Mouse (Mus musculus): ENCODE data around the gene Crisp4. TPM values are rescaled to one million over a fixed set of nuclear protein-coding genes. Genes with fewer than 3 reads are reported as not detected.

Crisp4 gene
- total RNA-seq (2014; rRNA removed) (not detected in 2 replicates), polyA plus RNA-seq (2015; fragmentation: Nextera tagmentation; extraction: Ambion mirVana) (not detected in 2 replicates)

DNA sequence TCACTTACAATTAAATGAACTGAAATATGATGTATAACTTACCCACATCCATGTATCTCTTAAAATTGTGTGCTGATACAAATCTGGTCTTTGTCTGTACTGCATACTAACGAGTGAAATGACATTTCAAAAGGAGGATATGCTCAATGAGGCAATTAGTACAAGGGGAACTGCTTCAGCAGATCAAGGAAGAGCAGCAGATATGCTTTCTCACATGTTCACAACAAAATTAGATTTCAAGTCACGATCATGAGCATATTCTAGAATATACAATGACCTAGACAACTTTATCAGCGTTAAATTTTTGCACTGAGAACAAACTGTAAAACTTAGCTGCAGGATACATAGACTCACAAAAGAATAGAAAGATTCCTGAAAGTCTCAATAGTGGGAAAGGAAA lies at the start of gene Crisp4:
TSS of gene Crisp4 (minus strand) at position 101 of the 400 bp plus-strand sequence.
- Histone ChIP-seq H3K27ac (no peak within 1 kb of the TSS), H3K4me2 (ENCODE audit: low read depth, low read length) (no peak within 1 kb of the TSS), H3K9ac (replicated peaks; ENCODE audit: low read length) (no peak within 1 kb of the TSS), H3K9me3 (ENCODE audit: low read length) (no peaks in the 10 kb centered on the region), H3K4me3 (ENCODE audit: low read length) (no peak within 1 kb of the TSS), H3K36me3 (ENCODE audit: insufficient read depth, low read length) (no peaks in the 10 kb centered on the region), H3K4me1 (ENCODE audit: insufficient read depth, low read length) (no peaks in the 10 kb centered on the region), H3K27me3 (ENCODE audit: insufficient read depth, low read length) (no peaks in the 10 kb centered on the region)
- 73% methylated on average over 3 of the region's 3 CpGs for WGBS
- TF ChIP-seq CTCF (IDR thresholded peaks at IDR 0.05; ENCODE audit: low read depth), result no peak
- DNase-seq (ENCODE audit: low spot score) (no peak), ATAC-seq (no peak)

DNA sequence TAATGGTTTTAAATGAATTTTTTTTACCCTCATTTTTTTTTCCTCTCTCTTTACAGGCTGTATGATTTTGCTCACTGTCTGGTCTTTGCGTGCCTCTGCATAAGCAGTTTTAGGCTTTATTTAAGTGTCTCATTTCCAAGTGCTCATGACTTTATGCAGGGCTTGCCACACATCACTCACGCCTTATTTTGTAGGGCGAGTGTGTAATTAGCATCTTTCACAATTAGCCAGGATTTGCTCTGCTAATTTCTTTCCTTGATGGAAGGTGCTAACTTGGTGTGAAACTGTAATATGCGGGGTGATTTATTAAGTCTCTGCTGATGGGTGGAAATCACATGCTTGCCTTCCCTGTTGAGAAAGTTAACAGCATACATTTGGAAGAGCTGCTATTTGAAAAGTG lies 46.0 kb upstream of the Crisp4 start:
- DNase-seq (ENCODE audit: low spot score), result peak; percentile 12

DNA sequence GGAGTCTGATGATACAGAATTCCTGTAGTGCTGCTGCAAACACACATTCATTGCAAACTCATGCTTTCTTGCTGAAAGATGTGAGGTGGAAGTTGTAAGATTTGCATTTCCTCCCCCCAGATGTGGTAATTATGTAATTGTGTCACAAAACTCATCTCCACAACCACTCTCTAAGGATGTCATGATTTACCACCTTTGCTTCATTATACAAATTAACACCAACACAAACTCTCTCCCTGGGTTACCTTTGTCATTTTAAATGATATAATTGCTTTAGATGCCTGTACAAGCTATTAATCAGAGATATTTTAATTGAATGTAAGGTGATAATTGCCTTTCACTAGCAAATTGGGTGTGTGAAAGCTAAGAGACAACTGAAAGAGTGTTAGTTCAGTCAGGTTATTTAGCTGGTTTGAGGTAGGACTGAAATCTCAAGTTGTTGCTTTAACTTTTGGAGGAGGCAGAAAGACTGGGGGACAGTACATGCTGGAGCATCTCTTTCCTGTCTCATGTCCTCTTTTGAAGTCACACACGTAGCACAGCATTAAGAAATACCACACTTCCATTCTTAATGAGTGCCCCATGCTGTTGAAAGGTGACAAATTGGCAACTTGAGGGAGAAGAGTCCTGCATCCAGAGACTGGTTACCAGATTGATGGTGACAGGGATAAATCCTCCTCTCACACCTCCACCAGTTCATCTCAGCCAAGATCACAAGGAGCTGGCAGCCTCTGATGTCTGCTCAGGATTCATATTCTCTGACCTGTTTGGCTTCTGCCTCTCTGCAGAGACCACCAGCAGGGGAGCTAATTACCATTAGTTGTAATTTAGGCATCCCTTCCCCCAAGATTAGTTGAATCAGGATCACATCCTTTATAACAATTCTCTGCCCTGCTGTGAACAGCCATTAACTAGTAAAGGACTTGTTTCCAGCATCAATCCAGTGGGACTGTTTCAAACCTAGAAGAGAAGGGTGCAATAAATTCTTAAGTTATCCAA lies 45.3 kb upstream of the Crisp4 start:
- no peak overlapping the region for H3K27ac ChIP-seq
- no peaks in the 10 kb centered on the region for H3K9me3 ChIP-seq (ENCODE audit: low read length)
- H3K36me3 ChIP-seq (ENCODE audit: insufficient read depth, low read length), result no peaks in the 10 kb centered on the region
- DNase-seq (ENCODE audit: low spot score) (peak; percentile 48), ATAC-seq (peak; percentile 69)
- no peaks in the 10 kb centered on the region for H3K4me1 ChIP-seq (ENCODE audit: insufficient read depth, low read length)
- no peak overlapping the region for H3K4me3 ChIP-seq (ENCODE audit: low read length)
- no peak overlapping the region for H3K9ac ChIP-seq (replicated peaks; ENCODE audit: low read length)
- WGBS, result 10% methylated on average over 1 of the region's 1 CpGs
- TF ChIP-seq CTCF (IDR thresholded peaks at IDR 0.05; ENCODE audit: low read depth), result no peak
- H3K27me3 ChIP-seq (ENCODE audit: insufficient read depth, low read length), result no peaks in the 10 kb centered on the region
- H3K4me2 ChIP-seq (ENCODE audit: low read depth, low read length), result no peak overlapping the region

More for the DNA sequence above, 46.0 kb upstream of the Crisp4 start:
- Histone ChIP-seq H3K27ac (no peak overlapping the region), H3K4me3 (ENCODE audit: low read length) (no peak overlapping the region), H3K27me3 (ENCODE audit: insufficient read depth, low read length) (no peaks in the 10 kb centered on the region), H3K36me3 (ENCODE audit: insufficient read depth, low read length) (no peaks in the 10 kb centered on the region), H3K4me2 (ENCODE audit: low read depth, low read length) (no peak overlapping the region), H3K9ac (replicated peaks; ENCODE audit: low read length) (no peak overlapping the region), H3K4me1 (ENCODE audit: insufficient read depth, low read length) (no peaks in the 10 kb centered on the region), H3K9me3 (ENCODE audit: low read length) (no peaks in the 10 kb centered on the region)
- no peak for TF ChIP-seq CTCF (IDR thresholded peaks at IDR 0.05; ENCODE audit: low read depth)
- WGBS, result 28% methylated on average over 4 of the region's 4 CpGs
- ATAC-seq, result peak; percentile 56; the same call in 1 of the 2 replicates

DNA sequence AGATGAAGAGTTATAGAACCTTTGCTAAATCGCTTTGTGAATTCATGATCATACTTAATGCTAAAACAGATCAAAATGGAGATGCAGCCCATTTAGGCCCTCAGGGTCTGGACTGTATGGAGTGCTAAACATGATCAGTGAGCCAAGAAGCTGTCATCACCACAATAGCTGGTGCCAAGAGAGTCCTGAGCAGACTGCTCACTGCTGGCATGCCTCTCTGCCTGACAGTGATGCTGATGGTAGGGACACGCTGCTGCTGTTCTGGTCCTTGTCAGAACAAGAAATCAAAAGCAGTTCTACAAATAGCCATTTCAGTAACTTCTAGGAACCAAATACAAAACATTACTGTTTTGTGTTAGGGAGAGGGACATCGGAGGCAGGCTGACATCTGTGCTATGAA lies 35.5 kb upstream of the Crisp4 start:
- 53% methylated on average over 3 of the region's 3 CpGs for WGBS
- Histone ChIP-seq H3K4me2 (ENCODE audit: low read depth, low read length) (no peak overlapping the region), H3K4me3 (ENCODE audit: low read length) (no peak overlapping the region), H3K27me3 (ENCODE audit: insufficient read depth, low read length) (no peaks in the 10 kb centered on the region), H3K4me1 (ENCODE audit: insufficient read depth, low read length) (no peaks in the 10 kb centered on the region), H3K9me3 (ENCODE audit: low read length) (no peaks in the 10 kb centered on the region), H3K9ac (replicated peaks; ENCODE audit: low read length) (no peak overlapping the region), H3K36me3 (ENCODE audit: insufficient read depth, low read length) (no peaks in the 10 kb centered on the region), H3K27ac (no peak overlapping the region)
- TF ChIP-seq CTCF (IDR thresholded peaks at IDR 0.05; ENCODE audit: low read depth), result no peak
- peak; percentile 76 for DNase-seq (ENCODE audit: low spot score)
- peak; percentile 95 for ATAC-seq

DNA sequence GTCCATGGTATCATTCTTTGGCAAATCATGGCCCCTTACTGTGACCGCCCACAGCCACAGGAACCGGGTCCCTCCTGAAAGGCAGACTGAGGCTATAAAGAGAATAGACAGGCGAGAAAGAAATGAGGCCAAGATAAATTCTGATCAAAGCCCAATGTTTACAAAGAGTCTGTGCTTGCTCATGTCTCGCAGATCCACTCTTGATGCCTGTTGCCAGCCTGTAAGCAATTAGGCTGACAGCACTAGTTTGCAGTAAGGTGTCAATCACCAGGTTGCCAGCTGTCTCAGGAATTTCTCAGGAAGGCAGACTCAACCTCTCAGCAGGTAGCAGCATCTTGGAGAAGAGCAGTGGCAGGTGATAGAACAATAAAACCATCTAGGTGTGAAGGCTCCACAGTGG lies 24.9 kb upstream of the Crisp4 start:
- no peak for ATAC-seq
- Histone ChIP-seq H3K4me2 (ENCODE audit: low read depth, low read length) (no peak overlapping the region), H3K4me3 (ENCODE audit: low read length) (no peak overlapping the region), H3K4me1 (ENCODE audit: insufficient read depth, low read length) (no peaks in the 10 kb centered on the region), H3K36me3 (ENCODE audit: insufficient read depth, low read length) (no peaks in the 10 kb centered on the region), H3K27ac (no peak overlapping the region), H3K9ac (replicated peaks; ENCODE audit: low read length) (no peak overlapping the region), H3K27me3 (ENCODE audit: insufficient read depth, low read length) (no peaks in the 10 kb centered on the region), H3K9me3 (ENCODE audit: low read length) (no peaks in the 10 kb centered on the region)
- WGBS, result 81% methylated on average over 4 of the region's 4 CpGs
- no peak for DNase-seq (ENCODE audit: low spot score)
- no peak for TF ChIP-seq CTCF (IDR thresholded peaks at IDR 0.05; ENCODE audit: low read depth)

DNA sequence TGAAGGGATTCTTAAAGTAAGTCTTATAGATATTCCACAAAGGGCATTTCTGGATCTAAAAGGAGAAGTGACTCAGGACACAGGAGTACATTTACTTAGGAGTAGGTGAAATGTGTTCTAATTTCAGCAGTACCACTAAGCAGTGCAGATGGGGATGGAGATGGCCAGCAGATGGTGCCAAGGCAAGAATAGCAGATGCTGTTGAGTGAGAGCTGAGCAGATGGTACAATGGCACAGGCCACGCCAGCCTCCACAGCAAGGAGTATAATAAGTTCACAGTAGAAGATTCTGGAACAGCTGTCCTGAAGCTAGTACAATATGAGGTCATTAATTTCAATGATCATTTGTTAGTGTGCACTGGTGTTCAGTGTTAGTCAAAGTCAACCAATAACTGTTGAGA lies 22.6 kb upstream of the Crisp4 start:
- no peaks in the 10 kb centered on the region for H3K9me3 ChIP-seq (ENCODE audit: low read length)

DNA sequence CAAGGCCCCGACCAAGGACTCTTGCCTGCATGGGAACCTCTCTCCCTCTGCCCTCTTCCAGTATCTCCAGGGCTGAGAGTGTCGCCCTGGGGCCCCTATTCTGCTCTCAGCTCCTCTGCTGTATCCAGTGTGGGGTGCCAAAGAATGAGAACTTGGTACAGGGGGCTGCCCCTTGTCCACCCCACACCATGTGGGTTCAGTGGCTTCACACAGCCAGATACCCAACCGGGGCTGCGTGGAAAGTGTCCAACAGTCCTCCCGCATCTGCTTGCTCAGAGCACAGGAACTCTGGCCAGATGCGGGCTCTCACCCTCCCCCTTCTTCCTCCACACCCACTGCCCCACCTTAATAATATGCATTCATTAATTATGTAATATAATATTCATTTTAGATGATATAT lies 13.4 kb upstream of the Crisp4 start:
- no peaks in the 10 kb centered on the region for H3K27me3 ChIP-seq (ENCODE audit: insufficient read depth, low read length)
- TF ChIP-seq CTCF (IDR thresholded peaks at IDR 0.05; ENCODE audit: low read depth), result no peak
- no peak overlapping the region for H3K4me3 ChIP-seq (ENCODE audit: low read length)
- no peaks in the 10 kb centered on the region for H3K9me3 ChIP-seq (ENCODE audit: low read length)
- no peaks in the 10 kb centered on the region for H3K36me3 ChIP-seq (ENCODE audit: insufficient read depth, low read length)
- H3K4me1 ChIP-seq (ENCODE audit: insufficient read depth, low read length), result no peaks in the 10 kb centered on the region
- WGBS, result 81% methylated on average over 6 of the region's 6 CpGs
- H3K9ac ChIP-seq (replicated peaks; ENCODE audit: low read length), result no peak overlapping the region
- H3K27ac ChIP-seq, result no peak overlapping the region
- DNase-seq (ENCODE audit: low spot score) (no peak), ATAC-seq (no peak)
- no peak overlapping the region for H3K4me2 ChIP-seq (ENCODE audit: low read depth, low read length)

More for the DNA sequence above, 22.6 kb upstream of the Crisp4 start:
- no peaks in the 10 kb centered on the region for H3K27me3 ChIP-seq (ENCODE audit: insufficient read depth, low read length)
- TF ChIP-seq CTCF (IDR thresholded peaks at IDR 0.05; ENCODE audit: low read depth), result peak; percentile 20
- WGBS, result 39% methylated on average over 1 of the region's 1 CpGs
- no peaks in the 10 kb centered on the region for H3K4me1 ChIP-seq (ENCODE audit: insufficient read depth, low read length)
- H3K27ac ChIP-seq, result no peak overlapping the region
- peak; percentile 65 for DNase-seq (ENCODE audit: low spot score)
- ATAC-seq, result peak; percentile 91
- no peak overlapping the region for H3K4me3 ChIP-seq (ENCODE audit: low read length)
- H3K9ac ChIP-seq (replicated peaks; ENCODE audit: low read length), result no peak overlapping the region
- no peaks in the 10 kb centered on the region for H3K36me3 ChIP-seq (ENCODE audit: insufficient read depth, low read length)
- no peak overlapping the region for H3K4me2 ChIP-seq (ENCODE audit: low read depth, low read length)
